In genomic region chr17:28299669-28300320, GRCm38 (mm10) we compare ENCODE assay signal across 10 mouse cellular contexts. TPM values are rescaled to one million over a fixed set of nuclear protein-coding genes. Genes with fewer than 3 reads are reported as not detected.
DNase-seq lines count a peak whose midpoint lies in the region; ATAC-seq lines count a peak whose summit lies in the region.
"Had no signal": no experiment of that assay in that cellular context is flagged by ENCODE, and none has a peak within 500 bp of the region (broad histone marks: within the 10 kb centered on the region; RNA-seq: fewer than 3 reads in every experiment).

No protein-coding gene starts in this region.

- 0 out of 2 replicates have a peak overlapping the region, but pooled peaks have one; percentile 12 for H3K27ac ChIP-seq in heart, embryonic 13.5 days (replicated peaks)
- H3K27ac ChIP-seq in midbrain, embryonic 11.5 days (ENCODE audit: low read depth, low read length): no peak overlapping the region; the same call in 1 of the 2 replicates
- no peak overlapping the region for H3K27ac ChIP-seq in midbrain, embryonic 16.5 days (ENCODE audit: low read length)
- H3K27ac ChIP-seq in hindbrain, embryonic 16.5 days (ENCODE audit: low read depth, low read length): no peak overlapping the region; the same call in 1 of the 2 replicates
- no peak overlapping the region for H3K27ac ChIP-seq in stomach, embryonic 16.5 days (ENCODE audit: low read length)

- no peak for ATAC-seq in heart, embryonic 13.5 days (ENCODE audit: extremely low read depth, insufficient number of reproducible peaks, low FRiP score, low TSS enrichment)
- no peak for ATAC-seq in midbrain, embryonic 11.5 days (ENCODE audit: low FRiP score)
- ATAC-seq in midbrain, embryonic 16.5 days: no peak
- ATAC-seq in hindbrain, embryonic 16.5 days: 0 out of 2 replicates have a peak, but pooled peaks have one; percentile 17
- peak; percentile 52; the same call in 1 of the 2 replicates for ATAC-seq in stomach, embryonic 16.5 days (ENCODE audit: insufficient read depth, low FRiP score)

- no peak overlapping the region for H3K4me3 ChIP-seq in heart, embryonic 13.5 days
- no peak overlapping the region for H3K4me3 ChIP-seq in midbrain, embryonic 11.5 days (ENCODE audit: low read depth, low read length)
- H3K4me3 ChIP-seq in midbrain, embryonic 16.5 days (ENCODE audit: low read depth, low read length): no peak overlapping the region
- H3K4me3 ChIP-seq in hindbrain, embryonic 16.5 days (ENCODE audit: low read length): no peak overlapping the region
- H3K4me3 ChIP-seq in stomach, embryonic 16.5 days (replicated peaks; ENCODE audit: low read length): no peak overlapping the region

- peak overlapping the region; percentile 63; the same call in 1 of the 2 replicates for H3K9ac ChIP-seq in heart, embryonic 13.5 days
- H3K9ac ChIP-seq in midbrain, embryonic 11.5 days (ENCODE audit: low read length): 0 out of 2 replicates have a peak overlapping the region, but pooled peaks have one; percentile 24
- no peak overlapping the region for H3K9ac ChIP-seq in midbrain, embryonic 16.5 days (ENCODE audit: low read depth, low read length)
- H3K9ac ChIP-seq in hindbrain, embryonic 16.5 days (ENCODE audit: low read depth, low read length): no peak overlapping the region
- no peak overlapping the region for H3K9ac ChIP-seq in stomach, embryonic 16.5 days (ENCODE audit: low read length)

- H3K4me1 ChIP-seq in heart, embryonic 13.5 days: peaks cover 16% of the 10 kb centered on the region
- H3K4me1 ChIP-seq in midbrain, embryonic 11.5 days (ENCODE audit: control insufficient read depth, insufficient read depth, low read length): peaks cover 10% of the 10 kb centered on the region
- H3K4me1 ChIP-seq in midbrain, embryonic 16.5 days (ENCODE audit: control insufficient read depth, insufficient read depth, low read length): no peaks in the 10 kb centered on the region
- H3K4me1 ChIP-seq in hindbrain, embryonic 16.5 days (ENCODE audit: control insufficient read depth, insufficient read depth, low read depth, low read length): peaks cover 5% of the 10 kb centered on the region
- peaks cover 15% of the 10 kb centered on the region; the same call in 1 of the 2 replicates for H3K4me1 ChIP-seq in stomach, embryonic 16.5 days (ENCODE audit: control insufficient read depth, insufficient read depth, low read length)

- no peak overlapping the region for H3K4me2 ChIP-seq in heart, embryonic 13.5 days
- no peak overlapping the region for H3K4me2 ChIP-seq in midbrain, embryonic 11.5 days
- H3K4me2 ChIP-seq in midbrain, embryonic 16.5 days (ENCODE audit: low read length): no peak overlapping the region
- H3K4me2 ChIP-seq in hindbrain, embryonic 16.5 days (ENCODE audit: low read length): no peak overlapping the region
- no peak overlapping the region for H3K4me2 ChIP-seq in stomach, embryonic 16.5 days (ENCODE audit: low read depth, low read length)

- H3K27me3 ChIP-seq in heart, embryonic 13.5 days (replicated peaks): no peaks in the 10 kb centered on the region
- no peaks in the 10 kb centered on the region for H3K27me3 ChIP-seq in midbrain, embryonic 11.5 days (ENCODE audit: control insufficient read depth, insufficient read depth, low read length)
- H3K27me3 ChIP-seq in midbrain, embryonic 16.5 days (ENCODE audit: control insufficient read depth, insufficient read depth, low read depth, low read length): no peaks in the 10 kb centered on the region
- H3K27me3 ChIP-seq in hindbrain, embryonic 16.5 days (replicated peaks; ENCODE audit: control insufficient read depth, insufficient read depth, low read length): no peaks in the 10 kb centered on the region
- H3K27me3 ChIP-seq in stomach, embryonic 16.5 days (ENCODE audit: control insufficient read depth, insufficient read depth, low read length): no peaks in the 10 kb centered on the region

- DNase-seq in heart, adult 18-20 months: no peak
- no peak for DNase-seq in midbrain, embryonic 11.5 days (ENCODE audit: low spot score, missing footprints)
- DNase-seq in spleen, postnatal 10 days (ENCODE audit: low spot score in 2 of 2): no peak
- DNase-seq in layer of hippocampus, adult 18-20 months (ENCODE audit: low spot score in 2 of 2): no peak
- DNase-seq: cerebellum, adult 9-11 months; gastrocnemius, postnatal 10 days had no signal

- H3K36me3 ChIP-seq in heart, embryonic 13.5 days: peaks cover 38% of the 10 kb centered on the region
- H3K36me3 ChIP-seq in midbrain, embryonic 11.5 days (ENCODE audit: control insufficient read depth, insufficient read depth, low read length): no peaks in the 10 kb centered on the region
- H3K36me3 ChIP-seq in midbrain, embryonic 16.5 days (ENCODE audit: control insufficient read depth, insufficient read depth, low read length): peaks cover 4% of the 10 kb centered on the region; the same call in 1 of the 2 replicates
- H3K36me3 ChIP-seq in hindbrain, embryonic 16.5 days (ENCODE audit: control insufficient read depth, insufficient read depth, low read length): peaks cover 2% of the 10 kb centered on the region
- peaks cover 4% of the 10 kb centered on the region; the same call in 1 of the 2 replicates for H3K36me3 ChIP-seq in stomach, embryonic 16.5 days (ENCODE audit: control insufficient read depth, insufficient read depth, low read length)

- H3K9me3 ChIP-seq in heart, embryonic 13.5 days: no peaks in the 10 kb centered on the region
- H3K9me3 ChIP-seq in midbrain, embryonic 11.5 days (ENCODE audit: control insufficient read depth, low read length): no peaks in the 10 kb centered on the region
- no peaks in the 10 kb centered on the region for H3K9me3 ChIP-seq in midbrain, embryonic 16.5 days (replicated peaks; ENCODE audit: control insufficient read depth, low read length, poor library complexity, severe bottlenecking)
- H3K9me3 ChIP-seq in hindbrain, embryonic 16.5 days (ENCODE audit: control insufficient read depth, low read length): no peaks in the 10 kb centered on the region
- H3K9me3 ChIP-seq in stomach, embryonic 16.5 days (replicated peaks; ENCODE audit: control insufficient read depth, low read length): no peaks in the 10 kb centered on the region

- WGBS in heart, embryonic 13.5 days: 48% methylated on average over 8 of the region's 11 CpGs
- WGBS in midbrain, embryonic 11.5 days: 52% methylated on average over 10 of the region's 11 CpGs
- 50% methylated on average over 8 of the region's 11 CpGs for WGBS in midbrain, embryonic 16.5 days
- 43% methylated on average over 6 of the region's 11 CpGs for WGBS in hindbrain, embryonic 16.5 days
- 34% methylated on average over 11 of the region's 11 CpGs for WGBS in stomach, embryonic 16.5 days

RNA-seq across cellular contexts. Expression of gene Fance, which starts 13.5 kb away (rescaled TPM):
- 19.3 and 22.2 TPM in 2 replicates for polyA plus RNA-seq in heart, embryonic 13.5 days (2015; fragmentation: Nextera tagmentation; extraction: Ambion mirVana)
- total RNA-seq in heart, adult 18-20 months (2021): 10 to 100 TPM; 10.5 to 12.7 TPM
- polyA plus RNA-seq in midbrain, embryonic 11.5 days (2014; fragmentation: Nextera tagmentation; extraction: Ambion mirVana): 18.5 and 19.5 TPM in 2 replicates
- polyA plus RNA-seq in midbrain, embryonic 16.5 days (2015; fragmentation: Nextera tagmentation; extraction: Ambion mirVana): 25.2 and 26.3 TPM in 2 replicates
- polyA plus RNA-seq in hindbrain, embryonic 16.5 days (2015; fragmentation: Nextera tagmentation; extraction: Ambion mirVana): 25.0 and 25.7 TPM in 2 replicates
- 19.0 and 20.4 TPM in 2 replicates for polyA plus RNA-seq in stomach, embryonic 16.5 days (2015; fragmentation: Nextera tagmentation; extraction: Ambion mirVana)
- total RNA-seq in layer of hippocampus, adult 18-20 months (2021): 10 to 100 TPM; 22.8 to 26.0 TPM

RNA-seq across cellular contexts. Expression of gene Rpl10a, which starts 28.5 kb away (rescaled TPM):
- 389 and 419 TPM in 2 replicates for polyA plus RNA-seq in heart, embryonic 13.5 days (2015; fragmentation: Nextera tagmentation; extraction: Ambion mirVana)
- total RNA-seq in heart, adult 18-20 months (2021): 100 to 1,000 TPM; 422 to 438 TPM
- polyA plus RNA-seq in midbrain, embryonic 11.5 days (2014; fragmentation: Nextera tagmentation; extraction: Ambion mirVana): 465 and 471 TPM in 2 replicates
- polyA plus RNA-seq in midbrain, embryonic 16.5 days (2015; fragmentation: Nextera tagmentation; extraction: Ambion mirVana): 304 and 312 TPM in 2 replicates
- polyA plus RNA-seq in hindbrain, embryonic 16.5 days (2015; fragmentation: Nextera tagmentation; extraction: Ambion mirVana): 287 and 323 TPM in 2 replicates
- 538 and 564 TPM in 2 replicates for polyA plus RNA-seq in stomach, embryonic 16.5 days (2015; fragmentation: Nextera tagmentation; extraction: Ambion mirVana)
- 100 to 1,000 TPM; 356 to 365 TPM for total RNA-seq in layer of hippocampus, adult 18-20 months (2021)

RNA-seq across cellular contexts. Expression of gene Tead3, which starts 50.8 kb away (rescaled TPM):
- polyA plus RNA-seq in heart, embryonic 13.5 days (2015; fragmentation: Nextera tagmentation; extraction: Ambion mirVana): 5.9 and 7.3 TPM in 2 replicates
- total RNA-seq in heart, adult 18-20 months (2021): 10 to 100 TPM; 12.0 to 13.3 TPM
- 3.5 and 3.7 TPM in 2 replicates for polyA plus RNA-seq in midbrain, embryonic 11.5 days (2014; fragmentation: Nextera tagmentation; extraction: Ambion mirVana)
- 1.3 and 1.4 TPM in 2 replicates for polyA plus RNA-seq in midbrain, embryonic 16.5 days (2015; fragmentation: Nextera tagmentation; extraction: Ambion mirVana)
- polyA plus RNA-seq in hindbrain, embryonic 16.5 days (2015; fragmentation: Nextera tagmentation; extraction: Ambion mirVana): 1.4 and 2.0 TPM in 2 replicates
- polyA plus RNA-seq in stomach, embryonic 16.5 days (2015; fragmentation: Nextera tagmentation; extraction: Ambion mirVana): 11.8 and 12.3 TPM in 2 replicates
- total RNA-seq in layer of hippocampus, adult 18-20 months (2021): 1 to 10 TPM; 2.0 to 2.4 TPM

Comparison
In these comparisons a context has a peak if more than half of its experiments do, and no peak if none do; other contexts are left out.
1. H3K9ac ChIP-seq: peak in heart, embryonic 13.5 days (single experiment) and midbrain, embryonic 11.5 days (single experiment); none in midbrain, embryonic 16.5 days (single experiment), hindbrain, embryonic 16.5 days (single experiment) and stomach, embryonic 16.5 days (single experiment).
2. ATAC-seq: peak in hindbrain, embryonic 16.5 days (single experiment) and stomach, embryonic 16.5 days (single experiment); none in heart, embryonic 13.5 days (single experiment), midbrain, embryonic 11.5 days (single experiment) and midbrain, embryonic 16.5 days (single experiment).